Mouse (Mus musculus) spleen, postnatal 0 days (tissue): ENCODE results near the gene Foxq1. TPM values are rescaled to one million over a fixed set of nuclear protein-coding genes. Genes with fewer than 3 reads are reported as not detected.

Experiments used
- polyA plus RNA-seq: library from polyadenylated mRNA; unstranded; fragments of >200 nt; fragmentation: Nextera tagmentation; extraction: Ambion mirVana; gene quantifications from 2 replicates; pipeline ENCODE4 v1.2.1, GENCODE M21; 2015

Gene Foxq1
- polyA plus RNA-seq = 0.04 TPM in 1 of 2 replicates, not detected in the other

DNA sequence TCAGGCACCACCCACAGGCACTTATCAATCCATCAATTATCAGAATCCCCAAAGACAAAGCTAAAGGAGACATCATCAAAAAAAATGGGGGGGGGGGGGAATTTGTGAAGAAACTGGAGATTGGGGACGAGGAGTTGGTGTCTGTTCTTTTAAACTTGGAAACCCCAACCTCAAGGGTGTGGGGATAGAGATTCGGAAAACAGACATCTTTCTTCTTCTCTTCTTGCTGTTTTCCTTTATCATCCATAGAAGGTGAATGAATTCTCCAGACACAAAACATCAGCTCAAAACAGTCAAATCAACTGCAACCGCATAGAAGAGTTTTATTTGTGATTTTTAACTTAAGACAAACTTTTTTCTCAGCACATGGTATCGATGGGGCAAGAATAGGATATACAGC lies at the start of gene Foxq1:
Foxq1 (plus strand) TSS at position 301 of the 400 bp plus-strand sequence.

DNA sequence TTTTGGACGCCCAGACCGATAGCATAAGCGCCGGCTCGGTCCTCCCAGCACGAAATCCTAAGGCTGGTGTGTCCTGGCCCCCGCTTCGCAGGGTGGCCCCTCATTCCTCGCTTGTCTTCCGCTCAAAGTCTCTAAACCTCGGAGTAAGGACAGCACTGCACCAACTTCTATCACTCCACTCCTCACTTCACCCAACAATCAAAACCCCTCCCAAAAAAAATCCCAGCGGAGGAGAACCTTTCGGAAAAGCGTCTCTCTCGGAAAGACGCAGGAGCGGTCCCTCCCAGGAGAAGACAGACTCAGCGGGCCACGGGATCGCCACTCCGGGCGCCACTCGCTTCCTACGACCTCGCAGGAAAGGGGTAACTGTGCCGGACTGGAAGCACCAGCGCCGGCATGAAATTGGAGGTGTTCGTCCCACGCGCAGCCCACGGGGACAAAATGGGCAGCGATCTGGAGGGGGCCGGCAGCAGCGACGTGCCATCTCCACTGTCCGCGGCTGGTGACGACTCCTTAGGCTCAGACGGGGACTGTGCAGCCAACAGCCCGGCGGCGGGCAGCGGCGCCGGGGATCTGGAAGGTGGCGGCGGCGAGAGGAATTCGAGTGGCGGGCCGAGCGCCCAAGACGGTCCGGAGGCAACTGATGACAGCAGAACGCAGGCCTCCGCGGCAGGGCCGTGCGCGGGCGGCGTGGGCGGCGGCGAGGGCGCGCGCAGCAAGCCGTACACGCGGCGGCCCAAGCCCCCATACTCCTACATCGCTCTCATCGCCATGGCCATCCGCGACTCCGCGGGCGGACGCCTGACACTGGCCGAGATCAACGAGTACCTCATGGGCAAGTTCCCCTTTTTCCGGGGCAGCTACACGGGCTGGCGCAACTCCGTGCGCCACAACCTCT lies 2.8 kb downstream of the Foxq1 start, which contains the start of gene A530084C06Rik:
A530084C06Rik (minus strand) TSS at position 813 of the 898 bp plus-strand sequence.

Other genes with a start within 250 kb of the Foxq1 start
- not detected in 2 replicates for gene A530084C06Rik, start 3.2 kb downstream of the Foxq1 start, polyA plus RNA-seq
- not detected in 2 replicates for gene Foxf2, start 69.7 kb downstream of the Foxq1 start, polyA plus RNA-seq